ENCODE assay signal across 19 mouse cellular contexts in the genomic region with DNA sequence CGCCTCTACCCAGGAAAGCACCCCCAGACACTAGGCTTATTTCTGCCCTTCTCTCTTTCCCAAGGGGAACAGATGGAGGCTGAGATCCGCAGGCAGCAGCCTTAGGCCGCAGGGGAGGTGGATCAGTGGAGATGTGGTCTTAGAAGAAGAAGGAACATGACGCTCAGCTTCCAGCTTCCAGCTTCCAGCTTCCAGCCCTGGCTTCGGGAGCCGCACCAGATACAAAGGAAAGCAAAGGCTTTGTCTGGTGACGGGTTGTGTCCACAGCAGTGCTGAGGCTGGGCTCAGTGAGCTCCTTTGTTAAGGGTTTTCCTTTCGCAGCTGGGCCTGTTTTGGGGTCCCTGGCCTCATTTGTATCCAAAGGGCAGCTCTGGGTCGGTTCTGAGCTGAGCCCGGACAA. TPM values are rescaled to one million over a fixed set of nuclear protein-coding genes. Genes with fewer than 3 reads are reported as not detected.
DNase-seq lines count a peak whose midpoint lies in the region; ATAC-seq lines count a peak whose summit lies in the region.
"Had no signal": no experiment of that assay in that cellular context is flagged by ENCODE, and none has a peak within 500 bp of the region (broad histone marks: within the 10 kb centered on the region; RNA-seq: fewer than 3 reads in every experiment).

No protein-coding gene starts in this region.

- no peak overlapping the region for H3K27ac ChIP-seq in hindbrain, embryonic 12.5 days
- no peak overlapping the region for H3K27ac ChIP-seq in hindbrain, embryonic 14.5 days
- no peak overlapping the region for H3K27ac ChIP-seq in forebrain, embryonic 14.5 days (ENCODE audit: low read depth, low read length)
- H3K27ac ChIP-seq: neural tube, embryonic 12.5 days; stomach, postnatal 0 days had no signal

- no peak for DNase-seq in hindbrain, embryonic 14.5 days (ENCODE audit: low spot score)
- peak; percentile 15 for DNase-seq in retina, postnatal 1 day
- DNase-seq in retina, embryonic 14.5 days (ENCODE audit: low spot score), result no peak
- no peak for DNase-seq in forebrain, embryonic 14.5 days (ENCODE audit: low spot score)
- DNase-seq in c-Kit-positive CD71-positive TER-119-positive erythroid progenitor cells, embryonic 14.5 days (ENCODE audit: low spot score), result no peak
- DNase-seq: cerebellum, adult 11-12 months; gastrocnemius, postnatal 36 days; kidney, adult 8-10 months; kidney, postnatal 25 days; liver; liver, postnatal 0 days; lung, postnatal 14 days; right cerebral cortex, postnatal 25 days; thymus, postnatal 36 days had no signal

- H3K36me3 ChIP-seq in hindbrain, embryonic 12.5 days, result no peaks in the 10 kb centered on the region
- no peaks in the 10 kb centered on the region for H3K36me3 ChIP-seq in hindbrain, embryonic 14.5 days (replicated peaks; ENCODE audit: control insufficient read depth, insufficient read depth)
- H3K36me3 ChIP-seq in forebrain, embryonic 14.5 days (ENCODE audit: control insufficient read depth, insufficient read depth, low read length), result no peaks in the 10 kb centered on the region
- H3K36me3 ChIP-seq: G1E; neural tube, embryonic 12.5 days had no signal

- no peaks in the 10 kb centered on the region for H3K9me3 ChIP-seq in hindbrain, embryonic 12.5 days (replicated peaks)
- H3K9me3 ChIP-seq in hindbrain, embryonic 14.5 days (ENCODE audit: control insufficient read depth, low read length), result no peaks in the 10 kb centered on the region
- H3K9me3 ChIP-seq in forebrain, embryonic 14.5 days (replicated peaks; ENCODE audit: control insufficient read depth, low read length), result no peaks in the 10 kb centered on the region
- H3K9me3 ChIP-seq: G1E; neural tube, embryonic 12.5 days had no signal

- no peak overlapping the region for H3K4me3 ChIP-seq in hindbrain, embryonic 12.5 days
- no peak overlapping the region for H3K4me3 ChIP-seq in hindbrain, embryonic 14.5 days (replicated peaks; ENCODE audit: low read length)
- no peak overlapping the region for H3K4me3 ChIP-seq in forebrain, embryonic 14.5 days (ENCODE audit: low read depth, low read length)
- H3K4me3 ChIP-seq: neural tube, embryonic 12.5 days had no signal

- no peak for ATAC-seq in hindbrain, embryonic 12.5 days (ENCODE audit: low FRiP score)
- no peak for ATAC-seq in hindbrain, embryonic 14.5 days (ENCODE audit: low FRiP score)
- no peak for ATAC-seq in forebrain, embryonic 14.5 days
- no peak for ATAC-seq in activated CD4-positive, CD25-positive, alpha-beta regulatory T cell, adult 4 months
- ATAC-seq: liver, postnatal 0 days had no signal

- H3K4me1 ChIP-seq in hindbrain, embryonic 12.5 days, result 0 out of 2 replicates have a peak, but pooled peaks cover 3% of the 10 kb centered on the region
- H3K4me1 ChIP-seq in hindbrain, embryonic 14.5 days (replicated peaks; ENCODE audit: control insufficient read depth, insufficient read depth, low read length), result no peaks in the 10 kb centered on the region
- no peaks in the 10 kb centered on the region for H3K4me1 ChIP-seq in forebrain, embryonic 14.5 days (ENCODE audit: control insufficient read depth, insufficient read depth, low read length)
- H3K4me1 ChIP-seq: neural tube, embryonic 12.5 days had no signal

- H3K4me2 ChIP-seq in hindbrain, embryonic 12.5 days (replicated peaks), result no peak overlapping the region
- H3K4me2 ChIP-seq in hindbrain, embryonic 14.5 days (replicated peaks), result no peak overlapping the region
- H3K4me2 ChIP-seq in forebrain, embryonic 14.5 days (ENCODE audit: low read length), result no peak overlapping the region
- H3K4me2 ChIP-seq: neural tube, embryonic 12.5 days had no signal

- 53% methylated on average over 10 of the region's 10 CpGs for WGBS in hindbrain, embryonic 12.5 days
- 38% methylated on average over 10 of the region's 10 CpGs for WGBS in hindbrain, embryonic 14.5 days
- 34% methylated on average over 10 of the region's 10 CpGs for WGBS in forebrain, embryonic 14.5 days

- H3K9ac ChIP-seq in hindbrain, embryonic 12.5 days, result peak overlapping the region; percentile 32; the same call in 1 of the 2 replicates
- H3K9ac ChIP-seq in hindbrain, embryonic 14.5 days, result no peak overlapping the region
- H3K9ac ChIP-seq in forebrain, embryonic 14.5 days (ENCODE audit: low read length), result peak overlapping the region; percentile 45
- H3K9ac ChIP-seq: liver, postnatal 0 days; neural tube, embryonic 12.5 days had no signal

- no peaks in the 10 kb centered on the region for H3K27me3 ChIP-seq in hindbrain, embryonic 12.5 days
- no peaks in the 10 kb centered on the region for H3K27me3 ChIP-seq in hindbrain, embryonic 14.5 days (ENCODE audit: control insufficient read depth, insufficient read depth, low read length)
- no peaks in the 10 kb centered on the region for H3K27me3 ChIP-seq in forebrain, embryonic 14.5 days (replicated peaks; ENCODE audit: control insufficient read depth, insufficient read depth, low read length)
- H3K27me3 ChIP-seq: neural tube, embryonic 12.5 days had no signal

RNA-seq across cellular contexts. Expression of gene Ppp2r5c, which starts 16.9 kb away (rescaled TPM):
- 153 and 163 TPM in 2 replicates for polyA plus RNA-seq in hindbrain, embryonic 12.5 days (2016; fragmentation: Nextera tagmentation; extraction: Ambion mirVana)
- polyA plus RNA-seq in hindbrain, embryonic 14.5 days (2014; fragmentation: Nextera tagmentation; extraction: Ambion mirVana), result 163 TPM in 2 replicates
- 138 and 144 TPM in 2 replicates for polyA plus RNA-seq in forebrain, embryonic 14.5 days (2014; fragmentation: Nextera tagmentation; extraction: Ambion mirVana)
- 100 to 1,000 TPM; 583 to 590 TPM for polyA plus RNA-seq in activated CD4-positive, CD25-positive, alpha-beta regulatory T cell, adult 4 months (2017; shearing (Covaris generic))
